Mouse (Mus musculus) B cell, adult 2 months (primary cell): ENCODE measurements around the gene Ppp2r1b.
"Not testable (repeated sequence)": the region's sequence is repeated elsewhere in the genome, so short reads cannot be mapped to it uniquely, and the experiment has no call there.

Source experiments
- DNase-seq, 2 experiments: peaks; one replicate each; pipeline ENCODE4 v3.0.0; 2022

The Ppp2r1b gene

DNA sequence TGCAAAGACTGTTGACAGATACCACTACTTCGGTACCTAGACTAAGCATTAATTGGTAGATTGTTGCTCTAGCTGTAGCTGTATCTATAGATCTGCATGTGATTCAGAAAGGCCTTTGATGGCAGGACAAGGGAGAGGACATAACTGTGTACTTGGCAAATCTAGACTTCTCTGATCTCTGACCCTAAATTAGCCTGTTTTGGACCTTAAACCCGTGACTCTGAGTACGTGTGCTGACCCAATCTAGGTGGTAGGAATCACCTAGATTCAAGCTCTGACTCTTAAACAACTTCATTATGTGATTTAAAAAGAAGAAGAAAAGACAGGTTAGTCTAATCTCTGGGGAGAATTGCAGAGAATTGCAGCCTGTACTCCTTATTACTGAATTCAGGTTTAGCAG lies at the start of gene Ppp2r1b:
Ppp2r1b (plus strand) TSS at position 221 of the 400 bp plus-strand sequence.
- DNase-seq = no peak

DNA sequence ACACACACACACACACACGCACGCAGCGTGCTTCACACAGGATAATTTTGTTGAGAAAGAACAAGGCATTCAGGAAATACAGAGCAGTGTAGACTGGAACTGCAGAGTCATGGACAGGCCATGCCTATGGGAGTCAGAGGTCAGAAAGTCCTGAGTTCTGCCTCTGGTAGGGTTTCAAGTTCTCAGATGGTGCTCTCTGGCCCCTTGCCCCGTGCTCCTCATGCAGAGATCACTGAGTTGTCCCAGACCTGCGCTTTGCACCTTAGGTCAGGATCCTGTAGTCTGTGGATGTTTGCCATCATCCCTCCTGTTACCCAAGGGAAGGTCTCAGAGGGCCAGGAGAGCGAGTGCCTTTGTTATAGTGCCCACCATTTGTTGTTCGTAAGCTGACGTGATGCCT lies 48.3 kb upstream of the Ppp2r1b start:
- no peak for DNase-seq

DNA sequence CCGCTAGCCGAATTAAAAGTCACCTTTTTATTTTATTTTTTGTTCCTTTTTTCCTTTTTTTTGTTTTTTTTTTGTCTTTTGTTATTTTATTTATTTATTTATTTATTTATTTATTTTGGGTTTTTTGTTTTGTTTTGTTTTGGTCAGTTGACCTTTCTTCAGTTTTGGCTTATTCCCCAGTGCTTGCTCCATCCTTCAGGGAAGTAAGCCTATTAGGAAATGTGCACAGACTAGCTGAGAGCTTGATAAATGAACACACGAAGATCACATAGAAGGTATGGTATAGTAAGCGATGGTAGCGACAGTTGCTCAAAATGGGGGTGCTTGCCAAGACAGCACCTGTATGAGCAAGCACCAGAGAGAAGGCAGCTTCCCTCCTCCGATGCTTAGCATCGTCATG lies 47.5 kb upstream of the Ppp2r1b start:
- no peak for DNase-seq

DNA sequence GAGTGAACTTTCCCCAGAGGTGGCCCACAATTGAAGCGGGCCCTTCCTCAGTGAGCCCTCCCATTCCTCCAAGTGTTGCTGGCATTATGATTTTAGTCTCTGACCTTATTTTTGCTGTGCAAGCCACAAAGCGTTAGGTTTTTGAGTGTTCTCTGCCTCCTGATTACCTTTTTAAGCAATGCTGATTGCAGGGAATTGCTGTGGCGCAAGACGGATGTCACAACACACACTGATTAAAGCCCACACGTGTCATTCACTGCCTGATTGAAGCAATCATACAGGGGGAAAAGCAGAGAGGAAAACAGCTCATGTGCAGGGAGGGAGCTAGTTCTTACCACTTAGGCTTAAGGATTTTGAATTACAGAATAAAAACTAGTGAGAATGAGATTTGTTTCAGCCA lies 46.7 kb upstream of the Ppp2r1b start:
- no peak for DNase-seq

DNA sequence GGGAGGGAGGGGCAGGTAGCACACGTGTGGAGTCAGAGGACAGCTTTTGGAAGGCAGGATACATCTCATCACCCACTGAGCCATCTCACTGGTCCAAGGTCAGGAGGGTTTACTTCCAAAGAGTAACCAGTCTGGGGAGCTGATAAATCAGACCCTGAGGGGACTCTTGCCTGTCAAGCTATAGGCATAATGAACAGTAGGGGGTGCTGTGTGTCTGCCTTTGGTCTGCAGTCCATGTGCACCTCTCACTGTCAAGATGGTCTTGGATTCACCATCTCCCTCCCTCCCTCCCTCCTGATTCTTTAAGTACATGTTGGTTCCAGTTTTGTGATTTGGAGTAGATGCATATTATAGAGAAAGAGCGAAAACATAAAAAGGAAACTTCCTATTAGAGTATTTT lies 44.1 kb upstream of the Ppp2r1b start:
- peak; percentile 66 to 69 for DNase-seq

DNA sequence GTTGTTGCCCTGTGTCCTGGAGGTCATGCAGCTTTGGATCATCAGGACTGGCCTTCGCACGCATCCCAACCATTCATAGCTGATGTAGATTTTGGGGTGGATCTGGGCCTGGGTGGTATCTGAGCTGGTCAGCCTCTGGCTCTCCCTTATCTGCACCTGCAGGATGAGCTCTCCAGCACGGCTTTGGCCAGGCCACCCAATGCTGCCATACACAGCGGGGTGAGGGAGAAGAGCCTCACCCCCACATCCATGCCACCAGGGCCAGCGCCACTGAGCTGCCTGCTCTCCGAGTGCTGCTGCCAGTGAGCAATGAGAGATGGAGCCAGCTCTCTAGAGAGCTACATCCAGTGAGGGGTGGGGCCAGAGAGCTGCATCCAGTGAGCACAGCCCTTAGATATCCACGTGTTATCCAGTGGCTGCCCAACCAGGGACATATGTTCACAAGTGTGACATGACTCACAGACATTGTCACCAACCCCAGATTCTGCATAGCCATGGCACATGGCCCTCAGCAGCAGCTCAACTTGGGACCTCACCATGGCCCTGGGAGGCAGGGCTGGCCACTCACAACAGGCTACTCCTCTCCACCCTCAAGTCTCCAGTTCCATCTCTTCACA lies 41.9 kb upstream of the Ppp2r1b start:
- DNase-seq = no peak

DNA sequence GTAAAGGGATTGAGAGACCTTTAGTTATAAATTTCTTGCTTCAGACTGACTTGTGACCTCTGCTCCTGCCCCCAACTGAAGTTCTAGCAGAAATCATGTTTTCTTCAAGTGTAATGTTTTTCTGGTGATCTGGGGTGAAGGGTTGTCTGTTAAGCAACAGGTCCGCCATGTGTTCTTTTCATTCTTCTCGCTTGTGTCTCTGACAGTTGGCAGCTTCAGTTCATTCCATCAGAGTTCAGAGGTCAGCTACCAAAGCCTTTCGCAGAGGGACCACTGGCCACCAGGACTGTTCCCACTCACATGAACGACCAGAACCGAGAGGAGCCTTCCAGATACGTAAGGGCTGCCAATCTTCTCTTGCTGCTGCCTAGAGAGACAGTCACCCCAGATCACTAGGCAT lies 36.6 kb upstream of the Ppp2r1b start:
- no peak for DNase-seq

DNA sequence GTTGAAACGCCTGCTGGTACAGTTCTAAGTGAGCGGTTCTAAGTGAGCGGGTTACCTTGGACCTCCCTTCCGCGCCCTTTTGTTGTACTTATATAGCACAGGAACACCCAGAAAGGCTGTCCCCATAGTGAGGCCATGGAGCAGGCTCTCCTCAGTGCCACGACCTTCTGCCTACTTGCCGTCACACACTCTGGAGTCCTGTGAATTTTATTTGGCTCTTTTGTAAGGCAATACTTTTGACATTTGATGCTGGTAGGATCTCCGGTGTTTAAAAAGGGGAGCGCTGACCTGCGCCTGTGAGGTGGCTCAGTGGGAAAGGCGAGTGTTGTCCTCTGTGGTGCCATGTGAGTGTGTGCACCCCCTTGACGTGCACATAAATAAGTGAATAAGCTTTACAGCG lies 36.0 kb upstream of the Ppp2r1b start:
- DNase-seq = no peak

DNA sequence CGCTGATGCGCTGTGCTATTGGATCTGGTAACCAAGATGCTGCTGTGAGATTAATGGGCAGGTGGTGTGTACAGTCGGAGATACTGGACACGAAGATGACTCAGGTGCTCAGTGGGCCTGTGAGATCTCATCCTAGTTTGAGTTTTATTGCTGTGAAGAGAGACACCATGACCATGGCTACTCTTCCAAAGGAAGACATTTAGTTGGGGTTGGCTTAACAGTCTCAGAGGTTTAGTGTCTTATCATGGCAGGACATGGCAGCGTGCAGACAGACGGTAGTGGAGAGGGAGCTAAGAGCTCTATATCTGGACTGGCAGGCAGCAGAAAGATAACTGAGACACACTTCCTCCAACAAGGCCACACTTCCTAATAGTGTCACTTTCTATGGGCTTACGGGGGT lies 33.9 kb upstream of the Ppp2r1b start:
- no peak for DNase-seq

DNA sequence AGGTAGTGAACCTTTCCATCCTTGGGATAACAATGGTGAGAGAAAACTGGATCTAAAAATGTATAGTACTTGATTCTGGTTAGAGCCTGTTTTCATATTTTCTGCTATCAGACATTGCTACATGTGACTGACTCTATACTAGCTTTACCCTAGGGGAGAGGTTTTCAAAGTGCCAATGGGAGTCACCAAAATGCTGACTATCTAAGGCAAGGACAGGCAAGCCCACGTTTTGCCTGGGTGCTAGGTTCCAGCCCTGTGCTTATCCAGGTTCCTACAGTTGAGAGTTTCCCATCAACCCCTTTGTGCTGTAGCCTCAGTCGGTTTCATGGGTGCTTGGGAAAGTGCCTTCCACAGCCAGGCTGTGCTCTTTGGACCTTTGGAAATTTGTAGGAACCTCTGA lies 33.4 kb upstream of the Ppp2r1b start:
- DNase-seq = no peak

DNA sequence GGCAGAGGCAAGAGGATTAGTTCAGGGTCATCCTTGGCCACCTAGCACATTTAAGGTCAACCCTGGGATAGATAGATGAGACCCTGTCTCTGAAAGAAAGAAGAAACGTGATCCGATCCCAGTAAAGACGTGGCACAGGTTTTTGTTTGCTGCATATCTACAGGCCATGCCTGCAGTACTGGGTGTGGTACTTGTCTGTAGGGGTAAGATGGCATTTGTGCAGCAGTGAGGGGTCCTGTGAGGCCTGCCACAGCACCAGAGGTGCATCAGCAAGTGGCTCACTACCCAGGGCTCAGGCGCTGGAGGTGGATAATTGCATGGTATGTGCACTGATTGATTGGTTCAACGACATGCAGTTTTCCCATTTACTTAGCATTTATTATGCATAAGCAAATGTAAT lies 31.3 kb upstream of the Ppp2r1b start:
- DNase-seq = no peak

DNA sequence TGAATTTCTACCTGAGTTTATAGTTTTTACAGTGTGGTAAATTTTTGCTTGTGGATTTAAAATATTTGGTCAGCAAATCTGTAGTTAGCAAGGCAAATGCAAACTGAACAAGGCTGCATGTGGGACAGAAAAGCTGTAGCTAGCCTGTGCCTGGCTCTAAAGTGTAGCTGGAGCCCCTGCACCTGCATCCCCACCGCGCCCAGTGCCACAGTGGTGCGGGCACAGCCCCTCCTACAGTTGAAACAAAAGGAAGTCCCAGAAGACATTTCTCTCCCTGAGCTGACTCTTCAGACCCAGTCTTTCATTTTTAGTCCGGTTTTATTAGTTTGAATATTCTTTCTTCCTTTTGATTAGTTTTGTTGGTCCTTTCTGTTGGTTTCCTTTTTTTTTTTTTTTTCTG lies 29.4 kb upstream of the Ppp2r1b start:
- no peak for DNase-seq

DNA sequence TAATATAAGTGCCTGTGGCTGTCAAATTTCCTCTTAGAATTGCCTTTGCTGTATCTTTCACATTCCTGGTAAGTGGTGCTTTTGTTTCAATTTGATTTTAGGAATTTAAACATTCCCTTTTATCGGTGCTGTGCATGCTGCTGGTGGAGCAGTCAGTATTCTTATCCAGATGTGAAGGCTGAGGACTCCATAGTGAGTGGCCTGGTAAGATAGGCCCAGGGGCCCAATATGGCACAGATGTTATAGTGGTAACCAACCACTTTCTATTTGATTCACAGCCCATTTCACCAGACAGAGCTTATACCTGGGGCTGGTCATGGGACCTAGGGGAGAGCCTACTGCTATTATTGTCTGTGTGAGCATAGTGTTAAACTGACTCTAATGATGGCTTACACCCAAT lies 28.6 kb upstream of the Ppp2r1b start:
- DNase-seq = no peak

DNA sequence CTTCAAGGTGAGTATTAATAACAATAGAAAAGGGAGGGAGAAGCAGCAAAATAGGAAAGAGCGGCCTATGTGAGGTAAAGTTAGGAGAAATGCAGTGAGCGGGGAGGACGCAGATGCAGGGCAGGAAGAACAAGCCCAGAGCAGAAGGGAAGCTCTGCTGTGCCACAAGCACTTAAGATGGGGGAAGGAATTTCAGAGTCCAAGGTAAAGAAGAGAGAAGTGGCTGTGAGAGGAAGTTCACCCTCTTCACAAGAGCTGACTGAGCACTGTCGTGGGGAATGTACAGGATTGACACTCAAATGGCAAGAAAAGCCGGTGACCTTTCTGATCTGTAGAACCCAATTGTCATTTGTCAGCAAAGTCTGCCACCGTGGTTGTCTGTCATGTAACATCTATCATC lies 27.1 kb upstream of the Ppp2r1b start:
- no peak for DNase-seq

DNA sequence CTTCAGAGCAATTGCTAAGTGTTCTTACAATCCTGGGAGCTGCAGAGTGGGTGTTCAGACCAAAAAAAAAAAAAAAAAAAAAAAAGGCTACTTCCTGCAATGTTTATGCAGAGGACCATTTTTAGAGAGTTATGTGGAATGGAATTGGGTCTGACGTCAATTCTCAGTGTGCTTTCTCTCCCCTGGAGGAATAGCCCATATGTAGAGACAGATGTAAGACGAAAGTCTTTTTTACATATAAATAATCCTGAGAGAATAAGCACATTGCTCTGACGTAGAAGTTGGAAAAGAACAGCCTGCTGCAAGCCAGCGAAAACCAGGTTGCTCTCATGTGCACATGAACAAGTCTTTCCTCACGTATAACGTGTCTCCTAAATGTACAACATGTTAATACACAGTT lies 25.4 kb upstream of the Ppp2r1b start:
- no peak for DNase-seq

DNA sequence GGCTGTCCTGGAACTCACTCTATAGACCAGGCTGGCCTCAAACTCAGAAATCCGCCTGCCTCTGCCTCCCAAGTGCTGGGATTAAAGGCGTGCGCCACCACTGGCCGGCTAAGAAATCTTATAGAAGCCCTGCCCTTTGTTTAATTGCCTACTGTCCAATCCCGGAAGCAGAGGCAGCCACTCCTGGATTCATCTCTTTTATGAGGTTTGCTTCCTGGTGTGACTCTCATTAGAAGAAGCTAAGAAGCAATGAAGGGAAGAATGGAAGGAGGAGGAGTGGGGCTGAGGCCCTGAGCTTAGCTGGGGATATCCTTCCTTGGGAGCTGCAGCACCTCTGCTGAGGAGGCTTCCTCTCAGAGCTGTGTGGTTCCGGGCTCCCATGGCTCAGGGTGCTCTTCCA lies 23.4 kb upstream of the Ppp2r1b start:
- no peak for DNase-seq

DNA sequence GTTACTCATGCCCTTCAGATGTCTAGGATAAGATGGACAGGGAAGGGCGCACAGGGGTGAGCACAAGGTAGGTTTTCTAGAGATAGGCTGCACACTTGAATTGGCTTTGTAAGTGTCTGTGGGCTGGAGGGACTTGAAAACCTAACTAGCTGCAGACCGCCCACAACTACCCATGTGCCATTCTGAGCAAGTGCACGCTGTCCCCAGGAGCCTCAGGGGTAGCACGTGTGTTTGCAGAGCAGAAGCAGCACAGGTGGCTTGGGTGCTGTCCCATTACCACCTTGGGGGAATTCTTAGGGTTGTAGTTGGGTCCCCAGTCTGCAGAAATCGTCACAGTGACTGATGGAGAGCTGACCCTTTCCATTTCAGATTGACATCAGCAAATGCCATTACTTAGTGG lies 22.9 kb upstream of the Ppp2r1b start:
- no peak for DNase-seq

DNA sequence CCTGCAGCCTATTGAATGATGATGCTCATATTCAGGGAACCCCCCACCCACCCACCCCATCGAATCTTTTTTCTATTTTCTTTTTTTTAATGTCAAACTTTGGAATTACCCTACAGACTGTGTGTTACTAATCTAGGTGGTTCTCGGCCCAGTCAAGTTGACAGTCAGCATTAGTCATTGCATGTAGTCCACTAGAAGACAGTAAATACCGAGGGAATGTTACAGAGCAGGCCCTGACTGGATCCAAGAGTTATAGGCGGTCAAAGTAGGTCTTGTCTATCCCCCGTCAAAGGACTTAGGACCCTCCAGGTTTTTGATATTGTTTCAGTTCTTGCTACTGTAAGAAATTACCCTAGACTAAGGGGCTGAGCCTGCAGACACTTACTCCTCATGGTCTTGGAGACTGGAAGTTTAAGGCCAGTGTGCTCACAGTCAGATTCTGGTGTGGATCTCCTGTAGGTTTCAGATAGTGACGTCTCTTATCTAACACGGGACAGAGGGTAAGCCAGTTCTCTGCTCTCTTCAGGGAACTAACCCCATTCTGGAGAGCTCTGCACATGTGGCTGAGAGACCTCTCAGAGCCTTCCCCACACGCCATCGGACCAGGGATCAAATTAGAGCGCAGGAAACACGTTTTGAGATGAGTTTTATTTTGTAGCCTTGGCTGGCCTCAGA lies 21.2 kb upstream of the Ppp2r1b start:
- no peak for DNase-seq

DNA sequence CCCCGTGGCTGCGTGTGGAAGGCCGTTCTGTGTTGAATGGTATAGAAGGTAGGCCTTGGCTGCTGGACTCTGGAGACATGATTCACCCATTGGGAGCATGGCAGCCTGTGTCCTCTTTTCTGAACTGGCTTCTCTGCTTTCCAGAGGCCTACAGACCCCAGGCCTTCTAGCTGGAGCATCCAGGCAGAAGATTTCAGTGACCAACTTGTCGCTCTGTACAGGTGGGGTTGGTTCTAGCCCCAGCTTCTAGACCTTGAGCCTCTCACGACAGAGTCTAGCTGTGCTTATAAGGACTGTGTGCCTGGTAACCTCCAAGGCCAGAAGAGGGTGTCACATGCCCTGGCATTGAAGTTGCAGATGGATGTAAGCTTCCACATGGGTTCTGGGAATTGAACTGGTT lies 13.6 kb upstream of the Ppp2r1b start:
- DNase-seq = no peak

DNA sequence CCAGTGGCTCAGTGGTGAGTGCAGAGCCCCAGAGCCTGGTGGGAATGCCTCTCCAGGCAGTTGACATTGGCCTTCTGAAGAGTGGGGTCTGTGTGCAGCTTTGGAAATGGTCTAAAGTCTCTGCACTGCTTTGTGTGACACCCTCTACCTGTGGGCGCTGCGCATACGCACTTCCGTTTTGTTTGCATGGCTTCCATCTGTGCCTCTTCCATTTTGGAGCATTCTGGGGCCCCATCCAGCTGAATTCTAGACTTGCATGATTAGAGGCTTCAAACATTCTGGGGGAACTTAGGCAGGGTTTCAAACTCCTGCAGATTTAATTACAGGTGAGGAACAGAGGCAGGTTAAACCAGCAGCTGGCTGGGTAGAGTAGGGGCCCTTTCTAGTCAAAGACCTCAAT lies 12.9 kb upstream of the Ppp2r1b start:
- DNase-seq = no peak

DNA sequence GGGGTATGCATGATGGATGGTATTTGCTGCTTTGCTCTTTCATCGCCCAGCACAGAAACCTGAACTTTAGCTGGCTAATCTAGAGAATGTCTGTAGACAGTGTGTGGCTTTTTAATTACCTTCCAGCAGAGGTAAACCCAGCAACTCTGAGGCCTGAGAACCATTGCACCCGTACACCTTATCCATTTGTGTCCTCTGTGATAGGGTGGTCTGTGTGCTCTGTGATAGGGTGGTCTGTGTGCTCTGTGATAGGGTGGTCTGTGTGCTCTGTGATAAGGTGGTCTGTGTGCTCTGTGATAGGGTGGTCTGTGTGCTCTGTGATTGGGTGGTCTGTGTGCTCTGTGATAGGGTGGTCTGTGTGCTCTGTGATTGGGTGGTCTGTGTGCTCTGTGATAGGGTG lies 12.5 kb upstream of the Ppp2r1b start:
- not testable (repeated sequence) for DNase-seq

DNA sequence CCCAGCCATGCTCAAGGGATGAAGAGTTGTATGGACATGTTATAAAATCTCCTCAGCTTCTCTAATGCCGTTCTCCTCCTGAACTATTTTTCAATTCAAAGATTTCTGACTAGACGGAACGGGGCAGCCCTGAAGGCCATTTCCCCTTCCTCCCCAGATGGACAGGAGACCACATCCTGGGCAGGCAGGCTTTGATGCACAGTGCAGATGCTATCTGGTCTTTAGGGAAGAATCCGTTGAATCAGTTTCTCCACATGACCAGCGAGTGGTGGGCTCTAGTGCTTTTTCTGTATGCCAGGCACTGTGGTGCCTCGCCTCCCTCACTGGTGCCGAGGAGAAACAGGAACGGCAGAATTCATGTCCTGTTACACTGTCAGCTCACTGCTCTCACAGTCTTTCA lies 11.3 kb upstream of the Ppp2r1b start:
- DNase-seq = peak in 1 of 2 experiments; percentile 16

DNA sequence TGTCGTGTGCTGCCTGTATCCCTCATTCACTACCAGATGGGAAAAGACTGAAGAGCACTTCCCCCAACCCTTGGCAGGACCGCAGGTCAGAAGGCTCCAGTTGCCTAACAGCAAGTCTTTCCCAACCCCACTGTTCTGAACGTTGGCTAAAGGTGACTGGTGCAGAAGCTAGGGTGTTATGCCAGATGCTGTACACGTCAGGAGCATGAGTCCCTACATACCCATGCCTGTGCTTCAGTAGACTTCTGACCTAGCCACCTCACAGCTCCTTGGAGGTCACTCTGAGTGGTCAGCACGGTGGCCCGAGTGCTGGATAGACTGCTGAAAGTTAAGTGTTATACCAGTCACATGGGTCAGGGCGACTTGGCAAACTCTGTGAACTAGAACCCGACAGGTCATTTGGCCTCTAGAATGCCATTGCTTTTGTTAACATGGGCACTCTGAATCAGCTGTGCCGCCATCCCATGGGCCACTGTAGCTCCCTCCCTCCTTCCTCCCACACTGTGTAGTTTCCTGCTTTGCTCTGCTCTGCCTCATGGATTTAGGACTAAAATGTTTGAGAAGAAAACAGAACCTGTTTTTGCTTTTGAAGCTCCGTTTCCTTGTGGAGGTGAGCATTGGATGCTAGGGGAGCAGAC lies 9.9 kb upstream of the Ppp2r1b start:
- DNase-seq = no peak

DNA sequence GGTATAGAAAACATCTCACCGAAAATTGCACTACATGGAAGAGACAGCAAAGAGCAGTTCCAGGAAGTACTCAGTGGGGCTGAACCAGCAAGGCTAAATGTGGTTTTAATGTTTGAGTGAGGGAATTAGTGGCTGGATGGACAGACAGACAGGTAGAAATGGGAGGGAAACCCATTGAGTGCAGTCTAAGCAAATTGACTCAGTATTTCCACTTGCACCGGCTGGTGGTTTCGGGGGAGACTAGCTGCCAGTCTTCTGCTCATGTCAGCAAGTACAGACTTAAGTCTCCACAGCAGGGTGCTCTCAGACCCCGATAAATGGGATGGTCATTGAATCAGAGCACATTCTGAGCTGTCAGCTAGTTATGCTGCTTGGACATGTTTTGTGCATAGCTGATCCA lies 9.0 kb upstream of the Ppp2r1b start:
- DNase-seq = no peak
